Mouse (Mus musculus): ENCODE data around the gene Pik3c2g. TPM values are rescaled to one million over a fixed set of nuclear protein-coding genes. Genes with fewer than 3 reads are reported as not detected.

Gene Pik3c2g
- polyA plus RNA-seq, 1 experiment = not detected

DNA sequence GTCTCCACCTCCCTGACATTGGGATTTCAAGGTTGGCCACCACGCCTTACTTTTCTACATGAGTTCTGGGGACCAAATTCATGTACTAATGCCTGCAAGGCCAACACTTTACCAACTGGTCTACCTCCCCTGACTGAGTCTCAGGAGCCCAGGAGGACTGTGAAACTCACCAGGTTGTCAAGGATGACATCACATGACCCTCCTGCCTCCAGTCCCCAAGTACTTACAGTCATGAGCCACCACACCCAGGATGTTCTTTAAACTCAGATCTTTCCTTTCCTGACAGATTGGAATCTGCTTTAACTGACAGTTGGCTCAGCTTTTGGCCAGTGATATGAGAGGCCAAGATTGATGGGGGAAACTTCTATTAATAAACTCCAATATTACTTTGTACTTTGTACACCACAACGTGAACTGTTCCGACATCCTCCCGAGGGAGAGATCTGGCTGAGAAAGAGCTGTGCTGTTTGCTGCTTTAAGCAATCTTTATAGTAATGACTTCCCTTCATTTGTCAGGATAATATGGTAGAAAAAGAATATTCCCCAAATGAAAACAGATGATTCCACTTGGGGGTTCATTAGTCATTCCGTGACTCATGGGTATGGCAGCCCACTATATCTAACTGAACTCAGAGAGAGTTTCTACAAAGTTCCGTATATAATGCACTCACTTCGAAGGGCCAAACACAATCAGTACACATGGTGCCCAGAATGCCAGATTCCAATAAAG, 182.9 kb downstream of the Pik3c2g start:
- Histone ChIP-seq H3K27me3 (ENCODE audit: control insufficient read depth, insufficient read depth, insufficient read length) (no peaks in the 10 kb centered on the region), H3ac (ENCODE audit: control insufficient read depth, insufficient read length) (no peak overlapping the region), H3K79me2 (ENCODE audit: control insufficient read depth, insufficient read depth) (no peaks in the 10 kb centered on the region), H3K4me3 (no peak overlapping the region), H3K36me3 (ENCODE audit: control insufficient read depth, insufficient read depth) (no peaks in the 10 kb centered on the region), H3K4me2 (ENCODE audit: low read depth) (peak overlapping the region; percentile 47)
- TF ChIP-seq TCF3 (IDR thresholded peaks at IDR 0.05; ENCODE audit: insufficient read length, low read depth) (no peak), USF1 (IDR thresholded peaks at IDR 0.05; ENCODE audit: low read depth) (peak; percentile 53), POLR2AphosphoS2 (IDR thresholded peaks at IDR 0.05; ENCODE audit: insufficient read length, low read depth) (no peak), E2F4 (IDR thresholded peaks at IDR 0.05; ENCODE audit: insufficient read depth) (no peak), SRF (IDR thresholded peaks at IDR 0.05; ENCODE audit: control insufficient read depth, insufficient read length, low read depth) (no peak), CEBPB (IDR thresholded peaks at IDR 0.05; ENCODE audit: insufficient read depth, poor library complexity, severe bottlenecking) (no peak), MYOG (IDR thresholded peaks at IDR 0.05; ENCODE audit: control insufficient read depth in 1 of 3, insufficient read depth in 1 of 3, insufficient read length in 2 of 3, low read depth in 2 of 3) (no peak), REST (IDR thresholded peaks at IDR 0.05; ENCODE audit: insufficient read depth, insufficient read length) (no peak)

DNA sequence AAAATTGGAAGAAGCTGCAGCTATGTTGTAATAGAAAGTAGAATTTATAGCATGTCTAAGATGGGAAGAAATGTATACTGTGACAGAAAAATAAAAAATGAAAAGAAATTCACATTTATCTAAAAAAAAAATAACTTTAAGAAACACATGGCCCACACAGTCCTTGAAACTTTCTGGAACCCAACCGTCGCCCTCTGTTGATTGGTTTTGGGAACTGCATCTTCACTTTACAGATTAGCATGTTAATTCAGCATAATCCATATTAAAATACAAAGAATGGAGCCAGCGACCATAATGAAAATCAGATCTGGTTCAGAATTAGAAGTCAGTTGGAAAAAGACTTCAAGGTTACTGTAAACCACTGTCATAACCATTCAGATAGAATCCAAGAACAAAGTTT, 183.5 kb downstream of the Pik3c2g start:
- Histone ChIP-seq H3K79me2 (ENCODE audit: control insufficient read depth, insufficient read depth) (no peaks in the 10 kb centered on the region), H3K27me3 (ENCODE audit: control insufficient read depth, insufficient read depth, insufficient read length) (no peaks in the 10 kb centered on the region), H3K4me2 (ENCODE audit: low read depth) (peak overlapping the region; percentile 47), H3ac (ENCODE audit: control insufficient read depth, insufficient read length) (no peak overlapping the region), H3K4me3 (no peak overlapping the region), H3K36me3 (ENCODE audit: control insufficient read depth, insufficient read depth) (no peaks in the 10 kb centered on the region)
- TF ChIP-seq SRF (IDR thresholded peaks at IDR 0.05; ENCODE audit: control insufficient read depth, insufficient read length, low read depth) = no peak
- TF ChIP-seq MYOG (IDR thresholded peaks at IDR 0.05; ENCODE audit: control insufficient read depth in 1 of 3, insufficient read depth in 1 of 3, insufficient read length in 2 of 3, low read depth in 2 of 3) = no peak
- no peak for TF ChIP-seq CEBPB (IDR thresholded peaks at IDR 0.05; ENCODE audit: insufficient read depth, poor library complexity, severe bottlenecking)
- TF ChIP-seq POLR2A (IDR thresholded peaks at IDR 0.05; ENCODE audit: insufficient read length, low read depth) = no peak
- TF ChIP-seq TCF3 (IDR thresholded peaks at IDR 0.05; ENCODE audit: insufficient read length, low read depth) = no peak
- no peak for TF ChIP-seq MYOD1 (IDR thresholded peaks at IDR 0.05; ENCODE audit: control insufficient read depth in 1 of 3, insufficient read length in 2 of 3, low read depth in 2 of 3)
- TF ChIP-seq MAX (IDR thresholded peaks at IDR 0.05; ENCODE audit: low read depth) = no peak
- TF ChIP-seq TCF12 (IDR thresholded peaks at IDR 0.05; ENCODE audit: insufficient read depth, poor library complexity, severe bottlenecking) = no peak
- TF ChIP-seq E2F4 (IDR thresholded peaks at IDR 0.05; ENCODE audit: insufficient read depth) = no peak
- TF ChIP-seq POLR2AphosphoS2 (IDR thresholded peaks at IDR 0.05; ENCODE audit: insufficient read length, low read depth) = no peak
- no peak for TF ChIP-seq USF1 (IDR thresholded peaks at IDR 0.05; ENCODE audit: low read depth)
- no peak for TF ChIP-seq REST (IDR thresholded peaks at IDR 0.05; ENCODE audit: insufficient read depth, insufficient read length)

DNA sequence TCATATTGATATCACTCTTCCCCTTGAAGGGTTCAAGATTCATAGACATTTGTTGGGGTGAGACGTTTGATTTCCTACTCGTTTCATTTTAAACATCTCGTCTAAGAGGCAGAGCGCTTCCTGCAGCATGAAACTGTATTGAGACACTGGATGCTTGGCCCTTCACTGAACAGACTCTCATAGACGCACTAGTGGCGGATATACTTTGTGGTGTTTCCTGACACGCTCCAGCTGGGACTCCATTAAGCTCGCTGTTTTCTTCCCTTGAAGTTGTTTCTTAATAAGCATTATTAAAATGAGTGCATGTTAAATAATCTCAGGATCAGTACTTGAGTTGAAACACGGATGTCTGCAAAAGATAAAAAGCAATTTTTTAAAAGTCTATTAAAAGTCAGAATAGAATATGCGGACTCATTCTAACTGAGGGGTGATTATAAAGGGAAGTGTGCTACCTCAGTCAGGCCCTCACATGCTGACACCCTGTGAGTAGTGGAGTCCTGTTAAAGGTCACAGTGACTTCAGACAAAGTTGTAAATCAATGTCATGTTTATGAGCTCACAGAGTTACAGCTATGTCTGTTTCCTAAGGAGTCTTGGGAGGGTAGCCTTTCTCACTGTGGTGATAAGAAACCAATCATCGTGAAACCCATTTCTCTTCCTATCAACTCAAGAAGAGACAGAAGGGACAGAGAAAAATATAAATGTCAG, 190.7 kb downstream of the Pik3c2g start:
- Histone ChIP-seq H3K79me2 (ENCODE audit: control insufficient read depth, insufficient read depth) (no peaks in the 10 kb centered on the region), H3K4me3 (no peak overlapping the region), H3K36me3 (ENCODE audit: control insufficient read depth, insufficient read depth) (no peaks in the 10 kb centered on the region), H3K27me3 (ENCODE audit: control insufficient read depth, insufficient read depth, insufficient read length) (no peaks in the 10 kb centered on the region), H3ac (ENCODE audit: control insufficient read depth, insufficient read length) (no peak overlapping the region), H3K4me2 (ENCODE audit: low read depth) (no peak overlapping the region)
- TF ChIP-seq MYOD1 (IDR thresholded peaks at IDR 0.05; ENCODE audit: control insufficient read depth in 1 of 3, insufficient read length in 2 of 3, low read depth in 2 of 3) (no peak), TCF3 (IDR thresholded peaks at IDR 0.05; ENCODE audit: insufficient read length, low read depth) (no peak), MAX (IDR thresholded peaks at IDR 0.05; ENCODE audit: low read depth) (no peak), USF1 (IDR thresholded peaks at IDR 0.05; ENCODE audit: low read depth) (no peak), MYOG (IDR thresholded peaks at IDR 0.05; ENCODE audit: control insufficient read depth in 1 of 3, insufficient read depth in 1 of 3, insufficient read length in 2 of 3, low read depth in 2 of 3) (no peak), REST (IDR thresholded peaks at IDR 0.05; ENCODE audit: insufficient read depth, insufficient read length) (no peak), POLR2A (IDR thresholded peaks at IDR 0.05; ENCODE audit: insufficient read length, low read depth) (no peak), CEBPB (IDR thresholded peaks at IDR 0.05; ENCODE audit: insufficient read depth, poor library complexity, severe bottlenecking) (no peak), POLR2AphosphoS2 (IDR thresholded peaks at IDR 0.05; ENCODE audit: insufficient read length, low read depth) (no peak), SRF (IDR thresholded peaks at IDR 0.05; ENCODE audit: control insufficient read depth, insufficient read length, low read depth) (no peak), E2F4 (IDR thresholded peaks at IDR 0.05; ENCODE audit: insufficient read depth) (no peak), TCF12 (IDR thresholded peaks at IDR 0.05; ENCODE audit: insufficient read depth, poor library complexity, severe bottlenecking) (no peak)

DNA sequence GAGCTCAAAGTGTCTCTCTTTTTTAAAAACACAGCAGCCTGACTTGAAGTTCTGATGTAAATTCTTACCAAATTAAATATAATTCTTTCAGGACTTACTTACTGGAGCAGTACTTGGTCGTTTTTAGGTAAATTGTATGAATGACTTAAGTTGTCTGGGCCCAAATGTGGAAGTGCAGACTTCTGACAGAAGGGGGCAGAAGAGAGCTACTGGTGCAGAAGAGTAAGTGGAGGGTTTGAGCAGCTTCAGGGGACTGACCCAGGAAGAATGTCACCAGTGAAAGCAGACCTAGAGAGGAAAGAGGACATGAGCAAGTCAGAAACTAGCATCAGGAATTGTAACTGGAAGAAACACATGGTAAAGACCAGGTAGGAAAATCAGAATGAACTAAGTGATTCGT, 193.0 kb downstream of the Pik3c2g start:
- Histone ChIP-seq H3K4me3 (no peak overlapping the region), H3ac (ENCODE audit: control insufficient read depth, insufficient read length) (no peak overlapping the region), H3K4me2 (ENCODE audit: low read depth) (no peak overlapping the region), H3K79me2 (ENCODE audit: control insufficient read depth, insufficient read depth) (no peaks in the 10 kb centered on the region), H3K36me3 (ENCODE audit: control insufficient read depth, insufficient read depth) (no peaks in the 10 kb centered on the region), H3K27me3 (ENCODE audit: control insufficient read depth, insufficient read depth, insufficient read length) (no peaks in the 10 kb centered on the region)
- TF ChIP-seq CEBPB (IDR thresholded peaks at IDR 0.05; ENCODE audit: insufficient read depth, poor library complexity, severe bottlenecking) (no peak), SRF (IDR thresholded peaks at IDR 0.05; ENCODE audit: control insufficient read depth, insufficient read length, low read depth) (no peak), TCF12 (IDR thresholded peaks at IDR 0.05; ENCODE audit: insufficient read depth, poor library complexity, severe bottlenecking) (no peak), MYOG (IDR thresholded peaks at IDR 0.05; ENCODE audit: control insufficient read depth in 1 of 3, insufficient read depth in 1 of 3, insufficient read length in 2 of 3, low read depth in 2 of 3) (no peak), E2F4 (IDR thresholded peaks at IDR 0.05; ENCODE audit: insufficient read depth) (no peak)
